Mouse (Mus musculus) layer of hippocampus, adult 9-11 months (tissue): Measurements from ENCODE around the gene Sec16b.

Experiments
- DNase-seq: peaks from one replicate; pipeline ENCODE4 v3.0.0; 2022

Sec16b gene

DNA sequence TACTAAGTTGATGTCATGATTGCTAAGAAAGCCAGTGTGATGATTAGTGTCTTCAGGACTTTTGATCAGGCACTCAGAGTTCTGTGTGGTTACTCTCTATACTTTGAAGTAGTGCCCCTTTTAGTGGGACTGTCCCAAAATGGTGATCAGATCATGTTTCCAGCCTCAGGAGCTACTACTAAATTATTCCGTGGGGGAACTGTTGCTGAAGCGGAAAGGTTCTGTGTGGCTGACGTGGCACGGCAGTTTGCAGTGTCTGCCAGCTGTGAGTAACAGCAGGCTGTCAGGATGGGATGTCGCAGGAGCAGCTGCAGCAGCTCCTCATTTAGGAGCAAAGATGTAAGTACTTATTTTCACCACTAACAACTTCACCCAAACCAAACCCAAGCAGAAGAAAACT lies at the start of gene Sec16b:
TSS of gene Sec16b (plus strand) at position 207 of the 400 bp plus-strand sequence.
- no peak for DNase-seq

DNA sequence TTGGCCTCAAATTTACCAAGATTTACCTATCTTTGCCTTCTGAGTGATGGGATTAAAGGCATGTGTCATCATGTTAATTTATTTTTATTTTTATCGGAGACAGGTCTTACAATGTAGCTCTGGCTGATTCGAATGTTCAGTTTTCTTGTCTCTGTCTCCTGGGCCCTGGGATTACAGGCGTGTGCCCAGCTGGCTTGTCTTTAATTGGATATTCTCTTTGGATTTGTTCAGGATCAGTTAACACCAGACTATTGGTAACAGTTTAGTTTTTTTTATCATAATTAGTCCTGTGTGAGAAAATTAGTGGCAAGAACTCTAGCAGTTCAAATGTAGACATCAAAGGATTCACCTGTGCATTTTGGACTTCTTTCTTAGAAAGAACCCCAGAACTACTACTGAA lies 48.7 kb upstream of the Sec16b start:
- no peak for DNase-seq

DNA sequence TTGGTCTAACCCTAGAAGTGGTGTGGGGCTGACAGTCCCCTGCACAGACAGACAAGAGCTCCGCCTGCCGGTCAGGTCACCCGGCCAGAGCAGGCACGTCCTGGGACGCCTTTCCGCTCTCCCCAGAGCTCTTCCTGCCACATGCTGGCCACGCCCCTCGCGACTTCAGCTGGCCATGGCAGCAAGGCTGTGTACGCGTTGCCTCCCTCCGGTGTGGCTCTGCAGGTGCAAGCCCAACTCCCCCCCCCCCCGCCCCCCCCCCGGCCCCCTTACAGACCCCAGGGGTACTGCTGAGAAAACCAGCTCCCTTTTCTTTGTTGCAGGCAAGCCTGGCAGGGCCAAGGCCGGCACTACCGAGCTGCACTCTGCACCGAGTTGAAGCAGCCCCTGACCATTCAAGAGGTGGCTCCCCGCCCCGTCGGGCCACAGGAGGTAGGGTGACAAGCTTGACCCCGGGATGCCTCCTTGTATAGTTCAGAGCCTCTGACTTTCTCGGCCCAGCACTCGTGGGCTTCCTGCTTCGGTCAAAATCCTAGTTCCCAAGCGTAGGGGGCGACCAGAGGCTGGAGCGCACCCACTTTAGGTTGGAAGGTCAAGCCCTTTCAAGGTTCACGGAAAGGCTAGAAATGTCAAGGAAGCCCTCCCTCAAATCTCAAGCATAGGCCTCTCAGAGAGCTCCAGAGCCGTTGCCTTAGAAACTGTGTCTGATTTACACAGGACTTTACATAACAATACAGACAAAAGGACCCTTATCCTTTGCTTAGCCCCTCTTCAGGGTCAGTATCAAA lies 47.9 kb upstream of the Sec16b start, which contains the start of gene Cryzl2:
TSS of gene Cryzl2 (plus strand) at position 157 of the 788 bp plus-strand sequence.
- peak; percentile 70 for DNase-seq

DNA sequence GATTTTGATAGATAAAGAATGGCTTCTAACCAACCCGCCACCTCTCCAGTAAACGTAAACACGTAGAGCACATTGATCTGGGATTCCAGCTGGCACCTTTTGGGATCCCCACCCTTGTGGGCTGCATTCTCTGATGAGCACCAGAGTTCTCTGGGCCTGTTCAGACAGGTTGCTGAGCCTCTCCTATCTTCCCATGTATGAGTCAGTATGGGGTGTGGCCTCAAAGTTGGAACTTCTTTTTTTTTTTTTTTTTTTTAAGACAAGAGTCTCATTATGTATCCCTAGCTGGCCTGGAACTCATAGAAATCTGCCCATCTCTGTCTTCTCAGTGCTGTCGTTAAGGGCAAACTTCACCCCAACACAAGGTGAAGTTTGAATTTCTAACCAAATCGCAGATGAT lies 46.6 kb upstream of the Sec16b start:
- DNase-seq: no peak

DNA sequence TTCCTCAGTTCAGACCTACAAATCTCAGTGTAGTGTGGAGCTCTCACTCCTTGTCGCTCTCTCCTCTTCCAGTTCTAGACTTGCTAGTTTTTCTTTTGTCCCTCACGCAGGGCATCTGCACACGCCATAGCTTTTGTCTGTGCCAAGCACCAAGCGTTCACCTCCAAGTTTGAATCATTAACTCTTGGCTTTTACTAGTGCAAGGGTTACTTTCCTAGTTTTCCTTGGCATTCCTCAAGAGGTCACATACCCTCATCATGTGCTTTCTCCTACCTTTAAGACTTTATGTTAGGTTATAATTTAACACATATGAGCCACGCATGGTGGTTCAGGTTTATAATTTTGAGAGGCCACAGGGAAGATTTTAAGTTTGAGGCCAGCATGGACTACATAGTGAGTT lies 45.3 kb upstream of the Sec16b start:
- DNase-seq: no peak

DNA sequence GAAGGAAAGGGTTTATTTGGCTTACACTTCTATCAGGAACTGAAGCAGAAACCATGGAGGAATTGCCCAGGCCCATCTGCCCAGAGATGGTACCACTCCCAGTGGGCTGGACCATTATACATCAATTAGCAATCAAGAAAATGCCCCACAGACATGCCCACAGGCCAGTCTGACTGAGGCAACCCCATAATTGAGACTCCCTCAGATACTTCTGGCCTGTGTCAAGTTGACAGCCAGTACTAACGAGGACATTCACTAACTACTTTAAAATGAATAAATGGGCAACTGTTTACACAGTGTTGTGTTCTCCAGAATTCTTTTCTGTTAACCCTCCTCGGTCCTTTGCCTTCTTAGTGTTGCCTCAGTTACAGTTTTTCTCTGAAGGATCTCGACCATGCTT lies 44.2 kb upstream of the Sec16b start:
- no peak for DNase-seq

DNA sequence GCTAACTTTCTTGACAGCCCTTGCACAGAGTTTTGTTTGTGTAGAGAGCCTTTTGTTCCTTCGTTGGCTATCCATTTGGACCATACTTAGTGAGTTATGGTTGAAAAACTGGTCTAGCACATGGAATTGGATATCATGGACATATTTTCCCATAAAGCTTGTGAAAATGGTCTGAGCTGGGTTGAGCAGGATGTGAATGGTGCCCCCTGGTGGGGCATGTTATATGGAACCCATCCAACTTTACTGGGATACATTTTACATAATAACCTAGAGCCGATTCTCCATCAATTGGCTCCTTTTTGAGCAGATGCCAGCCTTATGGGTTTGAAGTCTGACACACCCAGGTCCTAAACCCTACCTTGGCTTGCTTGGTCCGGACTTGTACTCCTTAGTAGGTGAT lies 41.3 kb upstream of the Sec16b start:
- peak; percentile 67 for DNase-seq

DNA sequence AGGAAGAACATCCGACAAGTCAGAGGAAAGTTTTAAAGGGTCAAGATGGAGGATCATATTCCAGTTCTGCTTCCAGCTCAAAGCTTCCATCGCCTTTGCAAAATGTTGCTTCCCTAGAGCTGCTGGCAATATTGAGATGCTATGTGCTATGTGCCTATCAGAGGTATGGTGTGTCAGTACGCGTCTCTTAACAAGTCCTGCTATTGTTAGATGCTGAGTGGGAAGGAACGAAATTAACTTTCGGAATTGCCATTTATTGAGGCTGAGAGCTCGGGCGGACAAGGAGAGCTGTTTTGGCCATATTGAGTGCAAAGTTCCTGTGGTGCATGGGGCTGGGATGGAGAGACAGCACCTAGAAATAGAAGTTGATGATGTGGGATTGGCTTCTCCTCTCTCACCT lies 38.7 kb upstream of the Sec16b start:
- no peak for DNase-seq

DNA sequence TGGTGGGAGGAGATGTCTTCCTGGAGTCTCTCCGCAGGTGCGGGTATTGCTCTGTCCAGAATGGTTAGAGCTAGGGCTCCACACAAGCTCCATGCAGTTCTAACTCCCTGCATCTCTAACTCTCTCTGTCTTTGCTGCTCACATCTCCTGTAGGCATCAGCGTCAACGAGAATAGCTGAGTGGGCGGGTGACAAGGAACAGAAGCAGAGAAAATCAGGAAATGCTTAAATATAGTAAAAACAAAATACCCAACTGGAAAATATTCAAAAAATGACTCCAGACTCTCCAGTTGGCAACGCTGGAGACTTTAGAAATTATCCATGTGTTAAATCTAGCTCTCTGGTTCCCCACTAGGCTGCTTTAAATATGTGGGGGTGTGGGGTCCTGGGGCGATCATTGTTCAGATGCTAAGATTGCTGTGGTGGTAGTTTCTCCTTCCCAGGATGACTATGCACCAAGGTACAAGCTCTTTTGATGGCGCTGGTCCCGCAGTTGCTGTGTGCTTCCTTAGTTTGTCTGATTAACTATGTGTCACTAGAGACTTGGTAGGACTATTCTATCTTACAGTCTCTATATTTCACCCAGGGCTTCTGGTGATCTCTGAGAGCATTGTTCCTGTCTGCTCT lies 35.7 kb upstream of the Sec16b start:
- peak; percentile 92 for DNase-seq

DNA sequence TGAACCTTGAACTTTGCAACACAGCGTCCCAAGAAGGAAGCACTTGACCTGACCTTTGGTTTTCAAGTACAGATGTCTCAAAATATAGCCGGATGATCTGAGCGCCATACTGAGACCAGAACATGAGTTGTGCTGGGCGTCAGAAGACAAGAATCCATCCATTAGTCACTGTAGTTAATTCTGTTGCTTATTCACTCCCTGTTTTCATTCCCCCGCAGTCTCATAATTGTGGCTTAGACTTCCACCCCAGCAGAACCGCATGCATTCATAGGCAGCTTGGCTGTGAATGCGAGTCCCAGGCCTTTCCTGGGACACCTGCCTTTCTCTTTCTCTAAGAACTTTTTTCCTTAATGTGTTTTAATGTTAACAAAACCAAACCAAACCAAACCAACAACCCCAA lies 33.8 kb upstream of the Sec16b start:
- DNase-seq: no peak

DNA sequence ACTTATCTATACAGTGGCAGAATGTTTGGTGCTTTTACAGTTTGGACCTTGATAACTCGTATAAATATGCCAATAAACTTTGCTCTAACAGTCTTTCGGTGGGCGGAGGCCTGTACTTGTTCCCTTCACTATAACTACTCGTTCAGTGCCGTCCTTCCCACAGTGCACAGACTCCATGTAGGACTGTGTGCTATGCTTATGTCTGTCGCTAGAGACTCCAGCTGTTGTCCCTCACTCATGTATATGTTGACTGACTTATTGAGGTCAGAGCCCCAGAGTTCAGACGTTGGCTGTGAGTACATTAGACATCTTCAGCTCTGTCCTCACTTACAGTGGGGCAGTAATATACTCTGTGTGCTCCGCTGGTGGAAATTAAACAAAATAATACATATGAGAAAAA lies 31.7 kb upstream of the Sec16b start:
- DNase-seq: no peak

DNA sequence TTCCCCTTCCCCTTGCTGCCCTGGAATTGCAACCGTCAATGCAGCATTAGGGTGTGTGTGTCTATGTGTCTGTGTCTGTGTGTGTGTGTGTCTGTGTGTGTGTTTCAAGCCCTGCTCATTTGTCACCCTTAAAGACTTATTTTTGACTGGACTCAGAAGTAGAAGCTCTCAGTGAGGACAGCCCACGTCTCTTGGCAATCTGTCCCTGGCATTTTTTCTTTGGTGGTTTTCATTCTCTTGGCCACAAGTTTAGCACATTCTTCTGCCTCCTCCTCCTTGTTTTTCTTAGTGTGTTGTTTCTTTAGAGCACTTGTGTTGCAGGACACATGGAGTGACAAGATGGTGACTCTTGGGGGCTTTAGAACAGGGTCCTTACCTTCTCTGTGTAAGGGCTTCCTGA lies 30.3 kb upstream of the Sec16b start:
- DNase-seq: no peak

DNA sequence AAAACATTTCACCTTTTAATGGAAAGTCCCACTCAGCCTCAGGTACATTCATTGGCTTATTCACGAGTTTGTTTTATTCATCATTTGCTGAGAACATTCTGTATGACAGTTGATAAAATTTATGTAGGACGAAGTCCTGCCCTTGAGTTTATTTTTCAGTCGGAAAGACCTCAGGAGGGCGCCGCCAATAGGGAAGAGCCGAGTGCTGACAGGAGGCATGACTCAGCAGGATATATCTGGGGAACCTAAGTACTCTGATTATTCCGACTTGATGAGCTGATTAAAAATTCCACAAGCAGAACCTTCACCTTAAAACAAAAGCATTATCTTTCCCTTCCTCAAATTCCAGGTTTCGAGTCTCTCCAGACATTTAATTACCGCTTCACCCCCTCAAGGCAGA lies 26.4 kb upstream of the Sec16b start:
- no peak for DNase-seq

DNA sequence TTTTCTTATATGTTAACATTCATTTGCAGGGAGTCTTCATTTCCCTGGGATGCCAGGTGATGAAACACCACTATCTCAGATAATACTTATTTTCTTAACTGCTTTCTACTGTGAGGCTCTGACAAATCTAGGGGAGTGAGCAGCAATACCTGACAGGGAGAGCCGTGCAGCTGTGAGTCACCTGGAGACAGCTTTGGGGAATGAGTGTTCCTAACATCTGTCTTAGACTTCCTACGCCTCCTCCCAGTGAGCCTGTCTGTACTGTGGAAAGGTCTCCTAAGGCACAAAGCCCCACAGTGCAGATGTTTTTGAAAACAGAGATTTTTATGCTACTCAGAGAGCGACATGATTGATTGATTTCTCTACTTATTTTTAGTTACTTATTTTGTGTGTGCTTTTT lies 25.6 kb upstream of the Sec16b start:
- DNase-seq: no peak

DNA sequence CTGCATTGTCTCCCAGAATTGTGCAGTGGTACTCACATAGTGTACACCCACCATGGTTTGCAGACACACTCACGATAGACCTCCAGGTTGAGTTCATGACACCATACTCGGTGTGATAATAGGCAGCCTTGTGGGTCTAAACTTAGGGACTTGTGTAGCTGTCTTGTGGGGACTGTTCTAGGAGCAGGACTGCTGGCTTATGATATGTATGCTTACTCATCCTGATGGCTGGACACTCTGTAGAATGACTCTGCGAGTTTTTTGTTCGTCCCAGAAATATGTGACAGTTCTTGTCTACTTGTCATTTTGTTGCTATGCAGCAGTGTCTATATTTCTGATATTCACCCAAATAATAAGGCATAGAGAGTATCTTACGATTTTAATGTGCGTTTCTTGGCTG lies 24.9 kb upstream of the Sec16b start:
- no peak for DNase-seq

DNA sequence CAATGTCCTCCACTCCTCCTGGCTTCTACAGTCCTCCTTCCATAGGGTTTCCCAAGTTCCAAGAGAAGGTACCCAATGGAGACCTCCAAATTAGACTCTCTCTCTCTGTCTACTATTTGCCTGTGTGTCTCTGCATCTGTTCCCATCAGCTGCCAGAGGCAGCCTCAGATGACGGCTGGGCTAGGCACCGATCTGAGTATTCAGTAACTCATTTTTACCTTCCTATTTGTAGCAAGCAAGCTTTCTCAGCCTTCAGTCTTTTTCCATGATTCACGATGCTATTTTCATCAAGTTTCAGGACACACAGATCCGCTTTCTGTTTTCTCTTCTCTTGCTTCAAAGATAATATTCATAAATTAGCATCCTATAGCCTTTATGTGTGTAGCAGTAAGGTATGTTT lies 22.4 kb upstream of the Sec16b start:
- no peak for DNase-seq

DNA sequence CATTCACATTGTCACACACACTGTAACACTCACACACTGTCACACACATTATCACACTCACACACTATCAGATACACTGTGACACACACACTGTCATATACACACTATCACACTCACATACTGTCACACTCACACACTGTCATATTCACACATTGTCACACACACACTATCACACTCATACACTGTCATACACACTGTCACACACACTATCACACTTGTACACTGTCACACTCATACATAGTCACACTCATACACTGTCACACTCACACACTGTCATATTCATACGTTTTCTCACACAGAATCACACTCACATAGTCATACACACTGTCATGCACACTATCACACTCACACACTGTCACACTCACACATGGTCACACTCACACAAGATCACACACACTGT lies 5.9 kb upstream of the Sec16b start:
- DNase-seq: no peak

DNA sequence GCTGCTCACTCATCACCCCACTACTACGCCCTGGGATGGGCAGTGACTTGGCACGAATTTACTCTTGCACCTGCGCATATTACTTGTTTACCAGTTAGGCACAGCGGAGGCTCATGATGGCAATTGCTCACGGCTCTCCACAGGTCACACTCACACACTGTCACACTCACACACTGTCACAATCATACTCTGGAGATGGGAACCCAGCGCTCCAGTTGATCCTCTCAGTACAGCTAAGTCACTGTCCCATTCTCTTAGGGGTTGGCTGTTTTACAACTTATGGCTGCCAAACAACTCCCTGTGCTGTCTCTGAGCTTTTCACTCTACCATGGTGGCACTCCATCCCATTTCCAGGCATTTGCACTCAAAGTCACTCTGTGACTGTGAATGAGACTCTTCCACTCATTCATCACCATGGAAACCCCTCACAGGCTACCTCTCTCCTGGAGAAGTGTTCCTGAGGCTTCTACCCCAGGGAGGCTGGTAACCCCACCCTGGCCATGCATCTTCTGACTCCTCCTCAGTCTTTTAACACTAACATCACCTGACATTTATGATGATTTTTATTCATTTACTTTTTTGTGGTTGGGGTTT lies 5.1 kb upstream of the Sec16b start:
- DNase-seq: no peak

DNA sequence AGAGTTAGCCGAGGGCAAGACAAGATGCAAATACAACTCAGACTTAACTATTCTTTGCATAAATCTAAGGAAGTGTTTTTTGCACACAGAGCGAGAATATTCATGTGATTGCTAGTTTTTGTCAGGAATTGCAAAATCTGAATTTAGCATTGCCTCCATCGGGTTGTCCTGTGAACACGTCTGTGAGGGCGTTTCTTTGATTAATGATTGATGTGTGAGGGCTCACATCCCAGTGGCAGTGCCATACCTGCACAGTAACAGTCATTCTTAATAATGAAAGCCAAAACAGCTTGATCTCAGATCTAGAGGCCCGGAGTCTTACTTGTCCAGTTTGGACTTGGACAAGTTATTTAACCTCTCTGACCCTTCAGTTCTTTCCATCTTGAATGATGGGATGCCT lies 3.5 kb upstream of the Sec16b start:
- no peak for DNase-seq

DNA sequence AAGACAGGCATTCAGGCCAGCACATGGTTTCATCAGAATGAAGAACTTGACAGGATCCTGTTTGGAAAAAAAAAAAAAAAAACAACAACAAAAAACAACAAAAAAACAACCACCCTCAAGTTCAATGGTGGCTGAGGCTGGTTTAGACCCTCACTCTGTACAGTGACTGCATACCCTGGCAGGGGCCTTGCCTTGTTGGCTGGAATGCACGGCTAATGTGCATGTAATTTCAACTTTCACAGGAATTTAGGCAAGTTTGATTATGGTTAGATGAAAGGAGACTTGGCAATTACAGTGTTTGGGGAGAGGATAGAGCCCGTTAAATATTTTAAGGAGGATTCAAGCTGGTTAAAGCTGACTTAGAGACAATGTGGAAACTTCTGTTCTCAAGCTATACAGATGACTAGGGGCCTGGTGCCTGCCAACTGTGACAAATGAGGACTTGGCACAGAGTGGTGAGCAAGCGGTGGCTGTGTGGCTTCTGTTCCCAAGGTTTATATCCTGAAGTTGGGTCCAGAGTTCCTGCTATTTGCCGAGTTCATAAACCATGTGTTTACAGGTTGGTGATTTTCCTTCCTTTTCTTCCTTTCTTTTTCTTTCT lies 567 bp downstream of the Sec16b start:
- DNase-seq: peak; percentile 67

DNA sequence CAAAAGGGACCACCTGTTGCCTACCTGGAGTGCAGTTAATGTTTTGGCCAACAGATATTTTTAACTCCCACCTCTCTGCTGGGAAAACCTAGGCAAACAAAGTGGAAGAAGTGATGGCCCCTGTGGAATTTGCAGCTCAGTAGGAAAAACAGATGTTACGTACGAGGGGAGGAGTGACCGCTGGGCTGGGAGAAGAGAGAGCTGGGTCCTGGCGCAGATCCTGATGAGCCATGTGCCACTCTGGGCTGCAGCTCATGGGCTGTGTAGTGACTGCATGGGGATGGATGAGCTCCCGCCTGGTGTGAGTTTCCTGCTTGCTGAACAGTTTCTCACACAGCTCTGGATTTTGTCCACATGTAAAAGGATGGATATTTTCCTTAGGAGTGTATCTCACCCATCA lies 1.3 kb downstream of the Sec16b start:
- DNase-seq: no peak

DNA sequence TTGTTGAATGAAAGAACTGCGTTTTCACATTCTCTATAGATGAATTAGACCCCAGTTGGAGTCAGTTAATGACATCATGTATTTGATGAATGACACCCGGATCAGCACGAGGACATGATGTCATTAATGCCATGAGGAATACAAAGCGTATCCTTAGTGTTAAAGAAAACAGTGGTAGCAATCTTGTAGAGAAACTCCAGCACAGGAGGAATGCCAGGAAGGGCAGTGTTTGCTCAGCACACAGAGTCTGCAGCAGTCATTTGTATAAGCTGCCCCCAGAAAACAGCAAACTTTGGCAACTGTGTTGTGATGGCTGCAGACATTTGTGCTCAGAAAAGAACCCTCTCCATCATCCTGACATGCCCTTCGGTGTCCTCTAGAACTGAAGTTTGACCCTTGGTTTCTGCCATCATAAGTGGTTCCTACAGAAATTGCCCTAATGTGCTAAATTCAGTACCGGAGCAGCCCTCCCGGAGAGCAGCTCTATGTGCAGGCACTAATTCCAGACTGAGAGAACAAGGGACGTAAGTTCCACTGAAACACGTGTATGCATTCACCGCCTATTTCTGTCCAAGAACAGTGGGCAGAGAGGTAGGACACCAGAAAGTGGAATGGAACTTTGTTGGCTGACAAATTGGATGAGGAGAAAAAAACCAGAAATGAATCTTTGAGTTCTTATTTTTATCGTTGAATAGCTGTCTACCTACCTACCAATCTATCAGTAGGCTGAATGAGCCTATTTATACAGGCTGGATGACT lies 6.3 kb downstream of the Sec16b start:
- DNase-seq: no peak

DNA sequence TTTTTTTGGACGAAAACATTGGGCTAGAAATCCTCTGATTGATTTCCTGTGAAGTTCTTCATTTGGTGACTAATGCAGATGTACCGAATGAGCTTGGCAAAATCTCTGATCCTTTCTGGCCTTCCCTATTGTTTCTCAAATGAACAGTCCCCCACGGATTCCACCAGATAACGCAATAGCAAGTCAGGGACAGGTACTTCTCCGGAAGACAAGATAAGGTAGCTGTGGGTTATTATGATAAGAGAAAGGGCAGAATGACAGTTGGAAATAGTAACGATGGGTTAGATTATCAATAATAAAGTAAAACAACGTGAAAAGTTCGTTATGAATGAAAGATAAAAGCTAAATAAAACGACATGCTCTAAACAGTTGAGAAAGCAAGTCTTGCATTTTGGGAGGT lies 7.0 kb downstream of the Sec16b start:
- DNase-seq: no peak
